Mouse (Mus musculus) 416B (cell line): ENCODE measurements around the gene Cdca7.

Experiments
- DNase-seq: peaks from one replicate; pipeline ENCODE4 v3.0.0; 2011; ENCODE audit warnings: low read depth

The Cdca7 gene

DNA sequence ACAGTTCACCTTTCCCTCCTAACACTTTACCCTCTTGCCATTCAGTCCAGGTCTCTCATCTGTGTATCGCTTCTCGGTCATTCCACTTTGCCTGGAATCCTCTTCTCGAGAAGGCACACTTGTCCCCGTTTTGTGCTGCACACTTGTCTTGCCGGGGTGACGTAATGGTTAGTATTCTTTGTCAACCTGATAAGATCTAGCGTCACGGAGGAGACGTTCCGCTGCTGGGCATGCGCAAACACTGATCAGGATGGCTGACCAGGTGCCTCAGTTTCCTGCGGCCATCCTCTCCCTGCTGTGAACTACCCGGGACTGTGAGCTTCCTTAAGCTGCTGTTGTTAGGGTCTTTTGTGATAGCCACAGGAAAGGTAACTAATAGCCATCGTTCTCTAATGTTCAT lies 17.1 kb downstream of the Cdca7 start:
- DNase-seq = peak; percentile 18

DNA sequence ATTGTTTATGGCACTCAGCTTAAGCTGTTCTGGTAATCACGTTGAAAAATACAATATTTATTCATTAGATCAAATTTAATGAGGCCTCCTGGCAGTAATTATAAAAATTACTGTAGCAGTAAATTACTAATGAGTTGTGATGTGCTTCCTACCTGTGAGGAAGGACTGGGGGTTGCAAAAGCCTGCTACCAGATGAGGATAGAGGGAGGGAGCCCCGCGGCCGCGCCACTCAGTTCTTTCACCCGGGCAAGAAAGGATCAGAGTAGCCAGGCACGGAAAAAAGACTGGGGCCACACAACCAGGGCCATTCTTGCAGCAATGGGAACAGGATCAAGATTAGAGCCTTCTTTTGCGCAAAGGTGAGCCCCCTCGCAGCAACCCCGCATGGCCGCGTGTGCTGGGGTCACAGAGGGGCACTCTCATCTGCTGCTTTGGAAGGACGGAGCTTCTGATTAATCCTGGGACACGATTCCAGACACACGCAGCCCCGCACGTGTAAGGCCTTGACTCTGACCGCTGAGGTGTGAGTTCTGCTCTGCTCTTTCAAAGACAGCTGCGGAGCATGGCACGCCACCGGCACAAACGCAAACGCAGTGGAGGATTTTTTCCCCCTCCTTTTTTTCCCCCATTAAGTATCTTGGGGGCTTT lies 23.2 kb downstream of the Cdca7 start:
- DNase-seq = no peak

DNA sequence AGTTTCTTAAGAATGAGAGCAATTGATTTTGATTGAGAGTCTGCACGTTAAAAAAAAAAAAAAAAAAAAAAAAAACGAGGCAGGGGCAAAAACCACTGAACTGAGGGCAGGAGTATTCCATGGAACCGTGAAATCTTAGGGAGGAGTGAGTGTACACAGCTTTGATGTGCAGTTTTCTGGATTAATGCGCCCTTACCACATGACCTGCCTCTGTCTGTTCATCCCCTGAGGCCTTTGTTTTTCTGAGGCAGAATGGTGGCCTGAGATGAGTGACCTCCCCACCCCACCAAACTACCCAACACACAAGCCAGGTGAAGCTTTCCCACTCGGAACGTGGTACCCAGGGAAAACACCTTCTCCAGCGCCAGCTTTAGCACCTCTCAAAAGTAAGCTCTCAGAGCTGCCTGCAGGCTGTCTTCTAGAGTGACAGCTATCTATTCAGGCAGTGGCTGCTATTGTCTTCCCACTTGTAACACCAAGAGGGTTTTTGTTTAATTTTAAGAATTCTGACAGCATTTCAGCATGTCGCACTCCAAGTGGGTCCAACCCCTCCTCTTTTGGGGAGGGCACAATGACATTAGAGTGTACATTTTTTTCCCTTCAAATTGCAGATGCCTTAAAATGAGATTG lies 23.9 kb downstream of the Cdca7 start:
- no peak for DNase-seq

DNA sequence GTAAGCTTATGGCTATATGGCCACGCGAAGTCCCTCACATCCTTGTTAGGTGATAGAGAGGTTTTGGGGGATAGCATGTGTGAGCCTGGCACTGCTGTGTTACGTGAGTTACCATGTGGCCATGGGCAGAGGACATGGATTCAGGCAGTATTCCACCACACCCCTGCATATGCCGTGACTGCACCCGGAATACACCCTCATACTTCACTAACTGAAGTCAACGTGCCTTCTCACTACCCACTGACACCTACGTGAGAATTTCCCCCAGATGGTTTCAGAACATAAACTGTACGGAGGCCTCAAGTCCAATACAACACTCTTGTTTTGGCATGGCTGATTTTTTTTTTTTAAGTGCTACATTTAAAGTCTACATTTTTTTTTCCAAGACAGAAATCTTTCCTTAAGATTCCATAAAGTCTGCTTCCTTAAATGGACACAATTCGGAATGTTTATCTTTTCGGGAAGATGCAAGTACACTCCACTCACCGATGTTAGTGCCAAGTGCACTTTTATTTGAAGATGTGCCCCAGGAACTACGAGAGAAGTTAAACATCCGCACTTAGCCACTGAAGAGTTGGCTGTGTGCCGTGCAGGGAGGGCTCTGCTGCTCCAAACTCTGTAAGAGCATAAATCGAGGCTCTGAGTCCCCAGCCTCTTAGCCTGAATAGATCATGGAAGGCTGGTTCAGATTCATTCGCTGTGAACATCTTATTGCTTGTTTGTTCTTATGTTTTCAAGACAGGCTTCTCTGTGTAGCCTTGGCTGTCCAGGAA lies 26.3 kb downstream of the Cdca7 start:
- DNase-seq = no peak

DNA sequence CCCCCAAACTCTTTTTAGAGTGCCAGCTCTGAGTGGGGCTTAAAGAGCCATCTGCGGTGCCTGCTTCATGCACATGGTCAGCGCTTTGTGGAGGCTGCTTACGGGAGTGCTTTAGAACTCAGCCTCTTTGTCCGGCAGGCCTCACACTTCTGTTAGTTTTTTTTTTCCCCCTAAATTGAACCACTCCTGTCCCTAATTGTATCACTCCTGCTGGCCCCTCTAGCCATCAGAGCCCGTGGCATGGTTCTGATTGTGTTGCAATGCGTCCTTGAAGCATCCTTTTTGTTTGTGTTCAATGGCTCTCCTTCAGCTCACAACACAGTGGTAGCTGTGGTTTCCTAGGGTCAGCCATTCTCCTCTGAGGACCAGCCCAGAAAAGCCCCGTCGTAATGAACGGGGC lies 27.7 kb downstream of the Cdca7 start:
- DNase-seq = no peak

DNA sequence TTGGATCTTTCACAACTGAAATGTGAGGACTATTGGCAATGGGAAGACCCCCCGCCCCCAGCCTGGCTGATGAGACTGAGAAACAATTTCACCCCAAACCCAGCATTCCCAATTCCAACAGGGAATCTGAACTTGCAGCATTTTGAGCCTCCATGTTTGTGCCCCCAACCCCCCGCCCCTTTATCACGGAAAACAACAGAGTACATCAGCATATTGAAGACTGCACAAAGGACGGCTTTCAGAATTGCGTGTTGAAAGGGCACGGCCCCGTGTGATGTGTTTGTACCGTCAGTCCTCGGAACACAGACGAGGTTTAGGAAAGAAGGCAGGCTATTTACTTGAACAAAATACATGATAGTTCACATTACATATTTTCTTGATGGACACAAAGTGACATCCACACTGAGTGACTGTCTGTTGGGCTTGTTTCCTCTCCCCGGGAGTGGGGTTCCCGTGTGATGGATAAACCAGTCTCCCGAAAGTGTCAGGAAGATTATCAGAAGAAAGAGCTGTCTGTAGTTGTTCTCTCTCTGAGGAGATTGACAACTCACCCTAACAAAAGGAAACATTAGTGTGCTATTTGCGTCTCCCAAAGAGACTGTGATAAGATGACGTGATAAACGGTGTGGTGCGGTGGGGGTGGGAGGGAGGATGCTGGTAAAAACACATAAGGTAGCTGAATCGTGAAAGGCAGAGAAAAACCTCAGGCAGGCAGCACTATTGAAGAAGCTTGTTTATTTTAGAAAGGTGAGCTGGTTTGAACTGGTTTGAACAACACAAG lies 32.1 kb downstream of the Cdca7 start:
- no peak for DNase-seq

DNA sequence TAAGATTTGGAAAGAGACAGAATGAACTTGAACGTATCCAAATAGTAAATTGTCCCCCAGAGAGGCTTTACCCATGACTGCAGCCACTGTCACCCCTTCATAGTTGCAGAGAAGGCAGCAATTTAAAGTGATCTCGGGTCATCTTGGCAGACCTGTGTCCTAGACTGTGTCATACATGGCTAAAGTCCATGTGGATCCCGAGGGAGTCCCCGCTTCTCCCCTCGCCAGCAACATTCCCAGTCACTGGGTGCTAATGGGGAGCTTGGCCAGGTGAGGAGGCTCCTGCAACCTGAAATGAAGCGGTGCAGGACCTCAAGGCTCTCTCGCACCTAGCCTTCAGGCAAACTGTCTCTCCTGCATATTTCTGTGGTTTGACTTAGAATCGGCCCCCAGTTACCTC lies 32.9 kb downstream of the Cdca7 start:
- no peak for DNase-seq

DNA sequence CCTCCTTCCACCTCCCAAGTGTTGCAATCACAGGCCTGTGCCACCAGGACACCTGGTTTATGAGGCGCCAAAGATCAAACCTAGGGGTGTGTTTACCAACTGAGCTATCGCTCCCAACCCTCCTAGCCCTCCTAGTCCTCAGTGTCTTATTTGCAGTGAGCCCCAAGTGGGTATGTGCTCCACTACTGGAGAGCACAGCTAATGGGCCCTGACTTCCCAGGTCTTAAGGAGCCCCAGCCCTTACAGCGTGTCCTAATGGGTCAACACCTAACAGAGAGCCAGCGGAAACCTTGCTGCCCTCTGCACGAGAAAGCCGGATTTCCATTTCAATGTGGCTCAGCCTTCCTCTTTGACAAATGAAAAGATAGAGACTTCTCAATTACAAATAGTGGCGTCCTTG lies 39.6 kb downstream of the Cdca7 start:
- no peak for DNase-seq

DNA sequence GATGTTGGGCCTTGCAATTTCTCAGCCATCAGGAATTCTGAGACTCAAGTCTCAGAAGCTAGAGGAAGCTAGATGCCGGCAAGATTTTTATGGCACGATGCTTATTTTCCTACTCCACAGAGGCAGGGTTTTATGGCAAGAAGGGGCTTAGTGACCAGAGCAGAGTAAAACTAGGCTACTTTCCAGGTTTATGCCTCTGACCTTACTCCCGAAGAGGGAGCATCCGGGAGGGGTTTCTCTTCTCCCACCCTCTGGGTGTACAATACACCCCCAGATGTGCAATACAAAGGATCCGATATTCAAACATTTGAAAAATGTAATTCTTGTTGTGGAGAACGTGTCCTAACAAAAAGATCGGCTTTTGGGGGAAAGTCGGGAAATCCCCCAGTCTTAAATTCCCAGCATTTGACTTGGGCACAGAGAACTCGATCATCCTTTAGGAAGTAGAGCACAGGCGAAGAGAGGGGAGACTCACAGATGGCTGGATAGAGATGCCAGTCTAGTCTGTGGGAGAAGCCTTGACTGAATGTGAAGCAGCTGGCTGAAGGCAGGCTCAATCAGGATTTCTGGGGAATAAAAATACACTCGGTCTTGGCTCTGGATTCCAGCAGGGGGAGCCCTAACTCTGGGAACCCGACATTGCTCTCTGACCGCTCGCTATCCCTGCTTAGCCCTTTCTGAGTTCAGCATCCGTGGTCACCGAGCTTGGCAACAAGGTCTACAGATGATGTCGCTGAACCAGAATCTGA lies 40.2 kb downstream of the Cdca7 start:
- DNase-seq = peak; percentile 58

DNA sequence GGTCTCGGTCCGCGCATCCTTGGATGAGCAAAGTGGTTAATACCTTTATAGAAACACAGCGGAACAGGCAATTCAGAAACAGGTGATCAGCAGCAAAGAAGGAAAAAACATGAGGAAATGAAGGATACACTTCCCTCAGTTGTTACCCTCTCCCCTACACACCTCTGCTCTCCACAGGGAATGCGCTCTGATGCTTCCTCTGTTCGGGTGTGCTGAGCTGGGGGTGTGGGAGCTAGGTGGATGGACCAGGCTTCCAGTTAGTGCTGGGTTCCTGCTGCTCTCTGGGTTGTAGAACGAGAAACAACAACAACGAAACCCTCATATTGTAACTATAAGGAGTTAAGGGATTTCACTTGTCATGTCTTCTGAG lies 40.7 kb downstream of the Cdca7 start:
- no peak for DNase-seq

DNA sequence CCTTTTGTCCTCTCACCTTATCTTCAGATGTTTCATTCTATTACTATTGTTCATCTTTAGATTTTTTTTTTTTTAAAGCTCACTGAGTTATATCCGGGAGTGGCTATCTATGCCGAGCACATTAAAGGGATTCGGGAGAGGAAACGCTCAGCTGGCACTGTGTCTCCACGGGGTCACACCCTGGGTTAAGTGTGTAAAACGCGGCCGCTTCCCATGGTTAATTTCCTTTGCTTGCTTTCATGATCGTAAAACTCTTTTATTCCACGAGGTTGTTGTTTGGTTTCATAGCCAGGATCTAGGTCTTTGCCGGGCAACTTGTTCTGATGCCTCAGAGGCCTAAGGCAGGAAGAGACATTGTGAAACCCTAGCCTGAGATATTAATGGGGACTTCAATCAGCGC lies 48.1 kb downstream of the Cdca7 start:
- DNase-seq = no peak

DNA sequence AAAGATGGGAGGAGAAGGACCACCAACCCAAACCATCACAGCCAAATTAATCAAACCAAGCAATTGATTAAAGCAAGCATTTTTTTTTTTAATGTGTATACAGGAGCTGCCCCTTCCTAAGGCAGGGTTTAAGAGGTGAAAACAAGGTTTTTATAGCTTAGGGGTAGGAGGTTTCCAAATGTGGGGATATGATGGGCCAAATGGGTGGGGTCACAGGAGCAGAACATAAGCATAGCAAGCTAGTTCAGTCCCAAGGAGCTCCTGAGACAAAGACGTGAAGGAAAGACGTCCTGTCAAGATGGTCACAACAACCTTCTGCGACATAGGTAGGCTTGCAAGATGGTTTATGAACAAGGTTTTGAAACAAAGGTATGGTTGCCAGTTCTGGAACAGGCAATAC lies 49.6 kb downstream of the Cdca7 start:
- DNase-seq = no peak

DNA sequence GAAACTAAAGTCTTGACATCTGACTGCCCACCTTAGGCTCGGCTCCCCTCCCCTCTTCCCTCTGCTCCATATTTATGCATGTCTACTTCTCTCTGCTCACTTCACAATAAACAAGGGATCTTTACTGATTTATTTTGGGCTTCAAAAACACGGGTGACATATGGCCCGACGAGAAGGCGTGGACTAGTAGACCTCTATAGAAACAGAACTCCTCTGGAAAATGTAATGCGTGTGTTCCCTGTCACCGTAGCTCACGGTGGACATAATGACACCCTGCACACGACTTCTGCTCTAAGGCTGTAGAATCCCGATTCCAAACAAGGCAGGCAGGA lies 53.0 kb downstream of the Cdca7 start:
- DNase-seq = no peak

DNA sequence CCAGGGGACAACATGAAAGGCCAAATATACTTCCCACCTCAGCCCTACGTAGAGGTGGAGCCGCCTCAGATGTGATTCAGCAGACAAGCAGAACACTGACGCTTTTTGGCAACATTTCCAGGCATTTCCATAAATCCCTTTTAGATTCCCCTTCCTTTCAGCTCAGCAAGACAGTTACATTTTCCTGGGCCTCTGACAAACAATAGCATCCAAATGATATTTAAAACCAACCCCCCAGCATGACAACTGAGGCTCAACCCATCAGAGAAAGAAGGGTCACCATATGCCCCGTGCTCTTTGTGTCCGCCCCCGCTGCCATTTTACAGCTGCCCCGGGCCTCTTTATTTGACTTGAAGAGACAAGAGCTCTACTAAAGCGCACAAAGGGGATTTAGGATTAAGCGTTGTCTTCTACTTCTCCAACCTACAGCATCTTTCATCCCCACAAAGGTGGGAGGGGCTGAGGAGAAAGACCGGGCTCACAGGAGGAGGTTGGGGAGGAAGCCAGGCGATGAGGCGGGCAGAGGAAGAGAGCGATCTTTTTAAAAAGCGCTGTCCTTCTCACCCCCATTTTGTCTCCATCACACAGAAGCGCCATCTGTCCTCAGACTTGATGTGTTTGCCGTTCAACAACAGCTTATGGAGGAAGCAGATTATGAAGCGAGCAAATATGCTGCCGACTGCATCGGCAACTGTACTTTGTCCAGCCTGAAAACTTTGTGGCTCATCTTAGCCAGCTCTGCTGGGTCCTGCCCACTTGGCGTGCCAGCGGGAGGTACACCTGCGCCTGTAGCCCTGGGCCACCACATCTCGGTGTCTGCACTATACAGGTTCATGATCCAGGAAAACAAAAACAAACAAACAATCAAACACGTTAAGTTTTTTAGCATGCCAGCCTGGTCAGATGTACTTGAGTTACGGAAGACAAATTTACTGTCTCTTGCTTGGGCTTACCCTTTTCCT lies 53.7 kb downstream of the Cdca7 start:
- DNase-seq = no peak

DNA sequence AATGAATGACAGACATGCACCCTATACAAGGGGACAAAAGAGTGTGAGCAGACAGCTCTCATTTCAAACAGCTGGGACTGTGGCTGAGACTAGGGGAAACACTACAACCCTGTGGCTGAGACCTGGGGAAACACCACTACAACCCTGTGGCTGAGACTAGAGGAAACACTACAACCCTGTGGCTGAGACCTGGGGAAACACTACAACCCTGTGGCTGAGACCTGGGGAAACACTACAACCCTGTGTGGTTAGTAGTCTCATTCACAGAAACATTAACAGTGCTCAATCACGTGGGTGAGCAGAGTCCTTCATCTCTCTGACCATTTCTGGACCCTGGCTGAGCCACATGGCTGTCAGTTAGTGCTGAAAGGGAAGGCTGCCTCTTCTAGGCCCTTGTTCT lies 59.9 kb downstream of the Cdca7 start:
- DNase-seq = peak; percentile 79
